Mouse (Mus musculus): ENCODE results near the gene Olfr213. TPM values are rescaled to one million over a fixed set of nuclear protein-coding genes. Genes with fewer than 3 reads are reported as not detected.
"Not testable (repeated sequence)": the region's sequence is repeated elsewhere in the genome, so short reads cannot be mapped to it uniquely, and the experiment has no call there.

The Olfr213 gene
- total RNA-seq (2014; rRNA removed) (not detected in 2 replicates), polyA plus RNA-seq (2012; rRNA removed) (not detected in 2 replicates)

GRCm38 (mm10) chr6:116538156-116538555, at the start of gene Olfr213:
Olfr213 (plus strand) TSS chr6:116538456.
- H3K27ac ChIP-seq (replicated peaks; ENCODE audit: insufficient read depth, low read depth, low read length), result no peak within 1 kb of the TSS
- 83% methylated on average over 1 of the region's 1 CpGs for WGBS
- DNase-seq (ENCODE audit: extremely low read depth, low read depth, low spot score), result no peak
- no peaks in the 10 kb centered on the region for H3K79me2 ChIP-seq (ENCODE audit: control insufficient read depth, insufficient read depth, low read length)
- no peak for TF ChIP-seq CTCF (IDR thresholded peaks at IDR 0.05; ENCODE audit: low read depth, low read length)
- TF ChIP-seq POLR2A (IDR thresholded peaks at IDR 0.05; ENCODE audit: extremely low read depth, insufficient read depth, low read length), result no peak
- H3K36me3 ChIP-seq (ENCODE audit: control insufficient read depth, insufficient read depth, low read length), result no peaks in the 10 kb centered on the region
- H3K27me3 ChIP-seq (ENCODE audit: control insufficient read depth, insufficient read depth, low read length), result no peaks in the 10 kb centered on the region
- H3K4me3 ChIP-seq (ENCODE audit: insufficient read depth, low read depth, low read length), result no peak within 1 kb of the TSS
- no peak within 1 kb of the TSS for H3K9ac ChIP-seq (ENCODE audit: low read depth, low read length)
- no peaks in the 10 kb centered on the region for H3K4me1 ChIP-seq (ENCODE audit: control insufficient read depth, insufficient read depth, low read length)

GRCm38 (mm10) chr6:116488791-116489190, 49.5 kb upstream of the Olfr213 start, which contains the start of gene Olfr211:
Olfr211 (plus strand) TSS chr6:116489091.
- 78% methylated on average over 4 of the region's 4 CpGs for WGBS
- no peak within 1 kb of the TSS for H3K9ac ChIP-seq (ENCODE audit: low read depth, low read length)
- peaks cover under 1% of the 10 kb centered on the region; the same call in 1 of the 2 replicates for H3K27me3 ChIP-seq (ENCODE audit: control insufficient read depth, insufficient read depth, low read length)
- H3K4me1 ChIP-seq (ENCODE audit: control insufficient read depth, insufficient read depth, low read length), result no peaks in the 10 kb centered on the region
- no peak within 1 kb of the TSS for H3K27ac ChIP-seq (replicated peaks; ENCODE audit: insufficient read depth, low read depth, low read length)
- no peak for TF ChIP-seq POLR2A (IDR thresholded peaks at IDR 0.05; ENCODE audit: extremely low read depth, insufficient read depth, low read length)
- TF ChIP-seq CTCF (IDR thresholded peaks at IDR 0.05; ENCODE audit: low read depth, low read length), result no peak
- DNase-seq (ENCODE audit: extremely low read depth, low read depth, low spot score), result no peak
- no peak within 1 kb of the TSS for H3K4me3 ChIP-seq (ENCODE audit: insufficient read depth, low read depth, low read length)
- no peaks in the 10 kb centered on the region for H3K36me3 ChIP-seq (ENCODE audit: control insufficient read depth, insufficient read depth, low read length)
- no peaks in the 10 kb centered on the region for H3K79me2 ChIP-seq (ENCODE audit: control insufficient read depth, insufficient read depth, low read length)

- Histone ChIP-seq H3K79me2 (ENCODE audit: control insufficient read depth, insufficient read depth, low read length) (no peaks in the 10 kb centered on the region), H3K27ac (replicated peaks; ENCODE audit: insufficient read depth, low read depth, low read length) (no peak overlapping the region), H3K36me3 (ENCODE audit: control insufficient read depth, insufficient read depth, low read length) (no peaks in the 10 kb centered on the region), H3K27me3 (ENCODE audit: control insufficient read depth, insufficient read depth, low read length) (peaks cover 3% of the 10 kb centered on the region; the same call in 1 of the 2 replicates), H3K4me3 (ENCODE audit: insufficient read depth, low read depth, low read length) (no peak overlapping the region), H3K9ac (ENCODE audit: low read depth, low read length) (no peak overlapping the region), H3K4me1 (ENCODE audit: control insufficient read depth, insufficient read depth, low read length) (no peaks in the 10 kb centered on the region)
- no peak for TF ChIP-seq POLR2A (IDR thresholded peaks at IDR 0.05; ENCODE audit: extremely low read depth, insufficient read depth, low read length)
- no peak for DNase-seq (ENCODE audit: extremely low read depth, low read depth, low spot score)
- WGBS, result 78% methylated on average over 5 of the region's 5 CpGs
Observed at GRCm38 (mm10) chr6:116493742-116494141, 44.5 kb upstream of the Olfr213 start.

GRCm38 (mm10) chr6:116495960-116496359, 42.3 kb upstream of the Olfr213 start:
- Histone ChIP-seq H3K4me3 (ENCODE audit: insufficient read depth, low read depth, low read length) (no peak overlapping the region), H3K36me3 (ENCODE audit: control insufficient read depth, insufficient read depth, low read length) (no peaks in the 10 kb centered on the region), H3K27me3 (ENCODE audit: control insufficient read depth, insufficient read depth, low read length) (peaks cover 3% of the 10 kb centered on the region; the same call in 1 of the 2 replicates), H3K79me2 (ENCODE audit: control insufficient read depth, insufficient read depth, low read length) (no peaks in the 10 kb centered on the region), H3K4me1 (ENCODE audit: control insufficient read depth, insufficient read depth, low read length) (no peaks in the 10 kb centered on the region), H3K27ac (replicated peaks; ENCODE audit: insufficient read depth, low read depth, low read length) (no peak overlapping the region), H3K9ac (ENCODE audit: low read depth, low read length) (no peak overlapping the region)
- TF ChIP-seq CTCF (IDR thresholded peaks at IDR 0.05; ENCODE audit: low read depth, low read length) (no peak), POLR2A (IDR thresholded peaks at IDR 0.05; ENCODE audit: extremely low read depth, insufficient read depth, low read length) (no peak)
- no peak for DNase-seq (ENCODE audit: extremely low read depth, low read depth, low spot score)
- 74% methylated on average over 1 of the region's 1 CpGs for WGBS

GRCm38 (mm10) chr6:116506302-116507003, 31.8 kb upstream of the Olfr213 start, which contains the start of gene Olfr212:
Olfr212 (plus strand) TSS chr6:116506516.
- 92% methylated on average over 20 of the region's 20 CpGs for WGBS
- not testable (repeated sequence) for H3K27ac ChIP-seq (replicated peaks; ENCODE audit: insufficient read depth, low read depth, low read length); H3K4me1 ChIP-seq (ENCODE audit: control insufficient read depth, insufficient read depth, low read length)

GRCm38 (mm10) chr6:116514832-116515231, 23.4 kb upstream of the Olfr213 start:
- no peaks in the 10 kb centered on the region for H3K27me3 ChIP-seq (ENCODE audit: control insufficient read depth, insufficient read depth, low read length)
- TF ChIP-seq CTCF (IDR thresholded peaks at IDR 0.05; ENCODE audit: low read depth, low read length) (no peak), POLR2A (IDR thresholded peaks at IDR 0.05; ENCODE audit: extremely low read depth, insufficient read depth, low read length) (no peak)
- H3K4me3 ChIP-seq (ENCODE audit: insufficient read depth, low read depth, low read length), result no peak overlapping the region
- H3K36me3 ChIP-seq (ENCODE audit: control insufficient read depth, insufficient read depth, low read length), result no peaks in the 10 kb centered on the region
- no peak for DNase-seq (ENCODE audit: extremely low read depth, low read depth, low spot score)
- no peaks in the 10 kb centered on the region for H3K79me2 ChIP-seq (ENCODE audit: control insufficient read depth, insufficient read depth, low read length)
- H3K9ac ChIP-seq (ENCODE audit: low read depth, low read length), result no peak overlapping the region
- no peaks in the 10 kb centered on the region for H3K4me1 ChIP-seq (ENCODE audit: control insufficient read depth, insufficient read depth, low read length)
- no peak overlapping the region for H3K27ac ChIP-seq (replicated peaks; ENCODE audit: insufficient read depth, low read depth, low read length)

More at GRCm38 (mm10) chr6:116506302-116507003, 31.8 kb upstream of the Olfr213 start, which contains the start of gene Olfr212:
- not testable (repeated sequence) for H3K9ac ChIP-seq (ENCODE audit: low read depth, low read length); H3K36me3 ChIP-seq (ENCODE audit: control insufficient read depth, insufficient read depth, low read length); H3K79me2 ChIP-seq (ENCODE audit: control insufficient read depth, insufficient read depth, low read length); H3K27me3 ChIP-seq (ENCODE audit: control insufficient read depth, insufficient read depth, low read length); DNase-seq (ENCODE audit: extremely low read depth, low read depth, low spot score); H3K4me3 ChIP-seq (ENCODE audit: insufficient read depth, low read depth, low read length)

Measured in liver, adult 2 months (tissue).